Mouse (Mus musculus) spleen, adult 2 months (tissue): ENCODE measurements around the gene Acyp2.

ENCODE experiments used
- CTCF ChIP-seq: fragments of 200-500 bp; IDR thresholded peaks from 2 replicates; pipeline ENCODE4 v1.5.1; 2011; ENCODE audit warnings: mild to moderate bottlenecking, inconsistent platforms; ENCODE audit not compliant: insufficient read depth, insufficient read length, insufficient replicate concordance; ENCODE audit errors: extremely low read depth
- POLR2A ChIP-seq: fragments of 200-500 bp; IDR thresholded peaks from 2 replicates; pipeline ENCODE4 v1.6.1; 2011; ENCODE audit warnings: low read depth, low read length, inconsistent platforms

- TF ChIP-seq POLR2A (no peak), CTCF (no peak)
Measured at GRCm38 (mm10) chr11:30623218-30623617, 26.2 kb downstream of the Acyp2 start.
